Mouse (Mus musculus) gonadal fat pad, adult 2 months (tissue): Measurements from ENCODE around the gene Gm853. TPM values are rescaled to one million over a fixed set of nuclear protein-coding genes. Genes with fewer than 3 reads are reported as not detected.
"Not testable (repeated sequence)": the region's sequence is repeated elsewhere in the genome, so short reads cannot be mapped to it uniquely, and the experiment has no call there.

Experiments
- DNase-seq: peaks from one replicate; pipeline ENCODE4 v3.0.0-alpha.2; 2012; ENCODE audit warnings: low read depth
- polyA plus RNA-seq: library from polyadenylated mRNA; depleted of rRNA; stranded (reverse); fragments of >200 nt; gene quantifications from 2 replicates; pipeline ENCODE4 v1.2.3, GENCODE M21; 2012; rRNA removed

Gm853 gene
- polyA plus RNA-seq: not detected in 2 replicates

GRCm38 (mm10) chr4:130222179-130222578 lies at the start of gene Gm853:
TSS of gene Gm853 (minus strand) at chr4:130222401.
- no peak for DNase-seq

- no peak for DNase-seq
These were observed 48.6 kb upstream of the Gm853 start for GRCm38 (mm10) chr4:130270611-130271347.

- no peak for DNase-seq
These were observed 47.9 kb upstream of the Gm853 start for GRCm38 (mm10) chr4:130270089-130270488.

- DNase-seq: no peak
These were observed 46.5 kb upstream of the Gm853 start for GRCm38 (mm10) chr4:130268736-130269135.

GRCm38 (mm10) chr4:130267069-130267468 lies 44.9 kb upstream of the Gm853 start:
- no peak for DNase-seq

GRCm38 (mm10) chr4:130266601-130267000 lies 44.4 kb upstream of the Gm853 start:
- DNase-seq: no peak

- no peak for DNase-seq
These were observed 42.6 kb upstream of the Gm853 start for GRCm38 (mm10) chr4:130264698-130265349.

- DNase-seq: no peak
These were observed 41.9 kb upstream of the Gm853 start for GRCm38 (mm10) chr4:130264131-130264530.

GRCm38 (mm10) chr4:130260406-130260805 lies 38.2 kb upstream of the Gm853 start:
- no peak for DNase-seq

GRCm38 (mm10) chr4:130252441-130253157 lies 30.4 kb upstream of the Gm853 start:
- no peak for DNase-seq

GRCm38 (mm10) chr4:130251763-130252162 lies 29.6 kb upstream of the Gm853 start:
- DNase-seq: no peak

GRCm38 (mm10) chr4:130251172-130251705 lies 29.0 kb upstream of the Gm853 start:
- DNase-seq: no peak

GRCm38 (mm10) chr4:130248636-130249035 lies 26.4 kb upstream of the Gm853 start:
- no peak for DNase-seq

GRCm38 (mm10) chr4:130246132-130246531 lies 23.9 kb upstream of the Gm853 start:
- no peak for DNase-seq

GRCm38 (mm10) chr4:130244749-130245148 lies 22.5 kb upstream of the Gm853 start:
- no peak for DNase-seq

GRCm38 (mm10) chr4:130243621-130244020 lies 21.4 kb upstream of the Gm853 start:
- DNase-seq: not testable (repeated sequence)

- DNase-seq: no peak
These were observed 20.8 kb upstream of the Gm853 start for GRCm38 (mm10) chr4:130242956-130243355.

GRCm38 (mm10) chr4:130240695-130241094 lies 18.5 kb upstream of the Gm853 start:
- DNase-seq: no peak

GRCm38 (mm10) chr4:130237607-130238006 lies 15.4 kb upstream of the Gm853 start:
- no peak for DNase-seq

GRCm38 (mm10) chr4:130236361-130236760 lies 14.2 kb upstream of the Gm853 start:
- DNase-seq: no peak

- DNase-seq: no peak
These were observed 1.9 kb upstream of the Gm853 start for GRCm38 (mm10) chr4:130224071-130224470.

GRCm38 (mm10) chr4:130220176-130220575 lies 2.0 kb downstream of the Gm853 start:
- DNase-seq: no peak
